Mouse (Mus musculus): Measurements from ENCODE around the gene 1110017D15Rik. TPM values are rescaled to one million over a fixed set of nuclear protein-coding genes. Genes with fewer than 3 reads are reported as not detected.

The 1110017D15Rik gene
- total RNA-seq, 2 experiments from 2014 or later = 8.7 TPM

GRCm38 (mm10) chr4:41520641-41521040, 3.5 kb upstream of the 1110017D15Rik start:
- intact Hi-C loops (cut with DNase I) = loop anchor here (5.0 kb wide), 1 partner anchor 47 kb away; the partner anchor contains the start of genes Dnaic1 and Fam219a
- no peak for DNase-seq (ENCODE audit: low spot score in 2 of 2)

- intact Hi-C loops (cut with DNase I) = no loop called here
- no peak for DNase-seq (ENCODE audit: low spot score in 2 of 2)
Observed at GRCm38 (mm10) chr4:41519195-41519594, 2.1 kb upstream of the 1110017D15Rik start.

GRCm38 (mm10) chr4:41518349-41518748, 1.2 kb upstream of the 1110017D15Rik start:
- intact Hi-C loops (cut with DNase I) = no loop called here
- DNase-seq (ENCODE audit: low spot score in 2 of 2) = no peak

- intact Hi-C loops (cut with DNase I) = no loop called here
- no peak for DNase-seq (ENCODE audit: low spot score in 2 of 2)
Observed at GRCm38 (mm10) chr4:41513714-41514113, 3.4 kb downstream of the 1110017D15Rik start.

GRCm38 (mm10) chr4:41513309-41513708, 3.8 kb downstream of the 1110017D15Rik start:
- DNase-seq (ENCODE audit: low spot score in 2 of 2) = no peak
- intact Hi-C loops (cut with DNase I) = no loop called here

GRCm38 (mm10) chr4:41507998-41508397, 9.1 kb downstream of the 1110017D15Rik start:
- no peak for DNase-seq (ENCODE audit: low spot score in 2 of 2)
- intact Hi-C loops (cut with DNase I) = loop anchor here (5.0 kb wide), 1 partner anchor 41 kb away; the partner anchor contains the start of gene Nudt2

- intact Hi-C loops (cut with DNase I) = loop anchor here (5.0 kb wide), 1 partner anchor 40 kb away; the partner anchor contains the start of gene Nudt2
- no peak for DNase-seq (ENCODE audit: low spot score in 2 of 2)
Observed at GRCm38 (mm10) chr4:41507326-41507924, 9.7 kb downstream of the 1110017D15Rik start.

- DNase-seq (ENCODE audit: low spot score in 2 of 2) = peak; percentile 84 to 85
- intact Hi-C loops (cut with DNase I) = loop anchor here (5.0 kb wide), 1 partner anchor 40 kb away; the partner anchor contains the start of gene Nudt2
Observed at GRCm38 (mm10) chr4:41506906-41507305, 10.2 kb downstream of the 1110017D15Rik start.

GRCm38 (mm10) chr4:41506156-41506555, 11.0 kb downstream of the 1110017D15Rik start:
- intact Hi-C loops (cut with DNase I) = loop anchor here (5.0 kb wide), 1 partner anchor 39 kb away; the partner anchor contains the start of gene Nudt2
- peak; percentile 67 to 79 for DNase-seq (ENCODE audit: low spot score in 2 of 2)

- no peak for DNase-seq (ENCODE audit: low spot score in 2 of 2)
- intact Hi-C loops (cut with DNase I) = loop anchor here (5.0 kb wide), 1 partner anchor 38 kb away; the partner anchor contains the start of gene Nudt2
Observed at GRCm38 (mm10) chr4:41505131-41505551, 12.0 kb downstream of the 1110017D15Rik start.

- DNase-seq (ENCODE audit: low spot score in 2 of 2) = no peak
- intact Hi-C loops (cut with DNase I) = no loop called here
Observed at GRCm38 (mm10) chr4:41504325-41504724, 12.8 kb downstream of the 1110017D15Rik start.

- peak; percentile 94 for DNase-seq (ENCODE audit: low spot score in 2 of 2)
- intact Hi-C loops (cut with DNase I) = no loop called here
Observed at GRCm38 (mm10) chr4:41502986-41503412, 14.1 kb downstream of the 1110017D15Rik start, which contains the start of gene AI464131. Gene AI464131 (minus strand): TSS chr4:41503076.

GRCm38 (mm10) chr4:41502171-41502940, 14.8 kb downstream of the 1110017D15Rik start:
- DNase-seq (ENCODE audit: low spot score in 2 of 2) = no peak
- intact Hi-C loops (cut with DNase I) = no loop called here

GRCm38 (mm10) chr4:41500787-41501186, 16.3 kb downstream of the 1110017D15Rik start:
- DNase-seq (ENCODE audit: low spot score in 2 of 2) = no peak
- intact Hi-C loops (cut with DNase I) = no loop called here

- intact Hi-C loops (cut with DNase I) = no loop called here
- DNase-seq (ENCODE audit: low spot score in 2 of 2) = no peak
Observed at GRCm38 (mm10) chr4:41499619-41500018, 17.5 kb downstream of the 1110017D15Rik start.

GRCm38 (mm10) chr4:41498921-41499391, 18.2 kb downstream of the 1110017D15Rik start:
- intact Hi-C loops (cut with DNase I) = no loop called here
- DNase-seq (ENCODE audit: low spot score in 2 of 2) = no peak

GRCm38 (mm10) chr4:41497995-41498845, 18.9 kb downstream of the 1110017D15Rik start:
- intact Hi-C loops (cut with DNase I) = no loop called here
- DNase-seq (ENCODE audit: low spot score in 2 of 2) = no peak

GRCm38 (mm10) chr4:41497579-41497978, 19.6 kb downstream of the 1110017D15Rik start:
- DNase-seq (ENCODE audit: low spot score in 2 of 2) = no peak

GRCm38 (mm10) chr4:41497046-41497445, 20.1 kb downstream of the 1110017D15Rik start:
- DNase-seq (ENCODE audit: low spot score in 2 of 2) = no peak
- intact Hi-C loops (cut with DNase I) = no loop called here

More at GRCm38 (mm10) chr4:41497579-41497978, 19.6 kb downstream of the 1110017D15Rik start:
- intact Hi-C loops (cut with DNase I) = no loop called here
